Mouse (Mus musculus): ENCODE measurements around the gene Nemp2.

DNA sequence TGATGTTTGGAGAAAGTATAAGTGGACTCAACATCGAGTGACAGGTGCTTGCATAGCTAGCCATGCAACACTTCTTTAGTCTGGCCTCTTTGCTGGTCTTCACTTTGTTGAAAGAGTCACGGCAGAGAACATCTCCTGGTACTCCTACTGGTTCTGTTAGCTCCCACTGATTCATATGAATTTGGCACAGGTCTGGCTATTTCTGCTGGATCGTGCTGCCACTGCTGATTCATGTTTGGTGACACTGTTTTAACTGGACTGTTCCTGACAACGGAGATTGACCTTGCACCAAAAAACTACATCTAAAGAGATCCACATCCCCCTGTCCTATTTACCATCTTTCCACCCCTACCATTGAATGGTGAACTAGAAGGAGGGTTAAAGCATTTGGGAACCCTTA is 22.0 kb upstream of the Nemp2 start:
- no peak for TF ChIP-seq CTCF (IDR thresholded peaks at IDR 0.05; ENCODE audit: low read depth)
- no peak for TF ChIP-seq EP300 (optimal IDR thresholded peaks at IDR 0.05)

All from stomach, postnatal 0 days (tissue).